Mouse (Mus musculus): Measurements from ENCODE around the gene Chkb.

DNA sequence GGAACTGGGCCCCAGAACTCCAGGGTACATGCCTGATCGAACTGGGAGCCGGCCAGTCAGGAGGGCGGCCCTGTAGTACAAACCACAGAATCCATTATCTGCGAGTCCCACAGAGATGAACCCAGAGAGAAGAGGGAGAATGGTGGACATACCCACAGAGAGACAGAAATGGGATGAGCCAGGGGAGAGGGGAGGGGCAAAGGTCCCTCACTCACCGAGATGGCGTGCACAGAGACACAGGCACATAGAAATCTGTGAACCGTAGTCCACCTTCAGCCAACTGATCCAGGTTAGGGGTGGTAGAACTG lies 45.5 kb upstream of the Chkb start:
- TF ChIP-seq SRF (IDR thresholded peaks at IDR 0.05; ENCODE audit: control insufficient read depth, insufficient read length, low read depth) (no peak), POLR2A (IDR thresholded peaks at IDR 0.05; ENCODE audit: insufficient read length, low read depth) (no peak), E2F4 (IDR thresholded peaks at IDR 0.05; ENCODE audit: insufficient read depth) (no peak), CEBPB (IDR thresholded peaks at IDR 0.05; ENCODE audit: insufficient read depth, poor library complexity, severe bottlenecking) (no peak)

All from myocyte (in vitro differentiated cells).